Mouse (Mus musculus): ENCODE measurements around the gene Itgb4. TPM values are rescaled to one million over a fixed set of nuclear protein-coding genes. Genes with fewer than 3 reads are reported as not detected.
A peak's percentile ranks its signal among the peaks of the same experiment; 100 is the strongest.

Itgb4 gene
- polyA plus RNA-seq, 1 experiment from 2014 or later: 4.2 TPM

- peak overlapping the region; percentile 40 for H3K4me3 ChIP-seq
- peak overlapping the region; percentile 42 for H3K9ac ChIP-seq
- peaks cover 7% of the 10 kb centered on the region; the same call in 1 of the 2 replicates for H3K4me1 ChIP-seq
- WGBS: 3% methylated on average over 18 of the region's 18 CpGs
- no peaks in the 10 kb centered on the region for H3K36me3 ChIP-seq
- H3K27me3 ChIP-seq: peaks cover 52% of the 10 kb centered on the region
- no peak for ATAC-seq (ENCODE audit: insufficient number of reproducible peaks, insufficient read depth, low FRiP score, low TSS enrichment)
- H3K4me2 ChIP-seq (replicated peaks): peak overlapping the region; percentile 63
- no peaks in the 10 kb centered on the region for H3K9me3 ChIP-seq
- no peak overlapping the region for H3K27ac ChIP-seq
These were observed 543 bp downstream of the Itgb4 start for GRCm38 (mm10) chr11:115975083-115975420.

- H3K9me3 ChIP-seq: no peaks in the 10 kb centered on the region
- H3K27me3 ChIP-seq: peaks cover 52% of the 10 kb centered on the region
- H3K9ac ChIP-seq: 0 out of 2 replicates have a peak overlapping the region, but pooled peaks have one; percentile 42
- H3K4me1 ChIP-seq: peaks cover 6% of the 10 kb centered on the region; the same call in 1 of the 2 replicates
- H3K27ac ChIP-seq: no peak overlapping the region
- H3K4me2 ChIP-seq (replicated peaks): peak overlapping the region; percentile 63; the same call in 1 of the 2 replicates
- WGBS: 31% methylated on average over 12 of the region's 12 CpGs
- H3K36me3 ChIP-seq: no peaks in the 10 kb centered on the region
- no peak for ATAC-seq (ENCODE audit: insufficient number of reproducible peaks, insufficient read depth, low FRiP score, low TSS enrichment)
- H3K4me3 ChIP-seq: peak overlapping the region; percentile 40
These were observed 1.0 kb downstream of the Itgb4 start for GRCm38 (mm10) chr11:115975544-115975943.

GRCm38 (mm10) chr11:115982472-115982871, 8.0 kb downstream of the Itgb4 start:
- Histone ChIP-seq H3K27me3 (peaks cover 10% of the 10 kb centered on the region; the same call in 1 of the 2 replicates), H3K4me2 (replicated peaks) (no peak overlapping the region), H3K27ac (no peak overlapping the region), H3K36me3 (no peaks in the 10 kb centered on the region), H3K9ac (no peak overlapping the region), H3K4me3 (no peak overlapping the region), H3K9me3 (no peaks in the 10 kb centered on the region), H3K4me1 (no peaks in the 10 kb centered on the region)
- ATAC-seq (ENCODE audit: insufficient number of reproducible peaks, insufficient read depth, low FRiP score, low TSS enrichment): no peak
- WGBS: 88% methylated on average over 15 of the region's 15 CpGs

GRCm38 (mm10) chr11:115983291-115983690, 8.8 kb downstream of the Itgb4 start:
- 87% methylated on average over 8 of the region's 8 CpGs for WGBS
- Histone ChIP-seq H3K4me1 (no peaks in the 10 kb centered on the region), H3K36me3 (no peaks in the 10 kb centered on the region), H3K9me3 (no peaks in the 10 kb centered on the region), H3K4me2 (replicated peaks) (no peak overlapping the region), H3K9ac (no peak overlapping the region), H3K27ac (no peak overlapping the region), H3K27me3 (0 out of 2 replicates have a peak, but pooled peaks cover 6% of the 10 kb centered on the region), H3K4me3 (no peak overlapping the region)
- no peak for ATAC-seq (ENCODE audit: insufficient number of reproducible peaks, insufficient read depth, low FRiP score, low TSS enrichment)

- no peak for ATAC-seq (ENCODE audit: insufficient number of reproducible peaks, insufficient read depth, low FRiP score, low TSS enrichment)
- Histone ChIP-seq H3K4me2 (replicated peaks) (peak overlapping the region; percentile 21), H3K9me3 (no peaks in the 10 kb centered on the region), H3K27me3 (0 out of 2 replicates have a peak, but pooled peaks cover 5% of the 10 kb centered on the region), H3K9ac (no peak overlapping the region), H3K4me3 (peak overlapping the region; percentile 7; the same call in 1 of the 2 replicates), H3K36me3 (no peaks in the 10 kb centered on the region), H3K27ac (no peak overlapping the region), H3K4me1 (no peaks in the 10 kb centered on the region)
- 32% methylated on average over 15 of the region's 15 CpGs for WGBS
These were observed 15.2 kb downstream of the Itgb4 start for GRCm38 (mm10) chr11:115989686-115990085.

- 0 out of 2 replicates have a peak, but pooled peaks cover 5% of the 10 kb centered on the region for H3K27me3 ChIP-seq
- ATAC-seq (ENCODE audit: insufficient number of reproducible peaks, insufficient read depth, low FRiP score, low TSS enrichment): no peak
- no peak overlapping the region for H3K4me3 ChIP-seq
- H3K9me3 ChIP-seq: no peaks in the 10 kb centered on the region
- H3K4me2 ChIP-seq (replicated peaks): no peak overlapping the region
- H3K4me1 ChIP-seq: no peaks in the 10 kb centered on the region
- H3K9ac ChIP-seq: no peak overlapping the region
- H3K36me3 ChIP-seq: no peaks in the 10 kb centered on the region
- WGBS: 44% methylated on average over 4 of the region's 4 CpGs
- H3K27ac ChIP-seq: no peak overlapping the region
These were observed 17.6 kb downstream of the Itgb4 start for GRCm38 (mm10) chr11:115992098-115992497.

GRCm38 (mm10) chr11:115995256-115995655, 20.7 kb downstream of the Itgb4 start:
- Histone ChIP-seq H3K9ac (no peak overlapping the region), H3K4me3 (no peak overlapping the region), H3K9me3 (no peaks in the 10 kb centered on the region), H3K36me3 (no peaks in the 10 kb centered on the region), H3K4me2 (replicated peaks) (no peak overlapping the region), H3K27me3 (0 out of 2 replicates have a peak, but pooled peaks cover 2% of the 10 kb centered on the region), H3K4me1 (peaks cover under 1% of the 10 kb centered on the region; the same call in 1 of the 2 replicates), H3K27ac (no peak overlapping the region)
- ATAC-seq (ENCODE audit: insufficient number of reproducible peaks, insufficient read depth, low FRiP score, low TSS enrichment): no peak
- 93% methylated on average over 3 of the region's 3 CpGs for WGBS

- Histone ChIP-seq H3K9me3 (no peaks in the 10 kb centered on the region), H3K27me3 (peaks cover 2% of the 10 kb centered on the region; the same call in 1 of the 2 replicates), H3K9ac (no peak overlapping the region), H3K4me3 (no peak overlapping the region), H3K27ac (no peak overlapping the region), H3K36me3 (no peaks in the 10 kb centered on the region), H3K4me2 (replicated peaks) (no peak overlapping the region), H3K4me1 (peaks cover 5% of the 10 kb centered on the region; the same call in 1 of the 2 replicates)
- no peak for ATAC-seq (ENCODE audit: insufficient number of reproducible peaks, insufficient read depth, low FRiP score, low TSS enrichment)
- 67% methylated on average over 4 of the region's 4 CpGs for WGBS
These were observed 22.5 kb downstream of the Itgb4 start for GRCm38 (mm10) chr11:115997047-115997446.

- Histone ChIP-seq H3K27ac (no peak overlapping the region), H3K9me3 (no peaks in the 10 kb centered on the region), H3K4me3 (no peak overlapping the region), H3K36me3 (no peaks in the 10 kb centered on the region), H3K27me3 (peaks cover 2% of the 10 kb centered on the region; the same call in 1 of the 2 replicates), H3K4me2 (replicated peaks) (no peak overlapping the region), H3K4me1 (peaks cover 5% of the 10 kb centered on the region; the same call in 1 of the 2 replicates), H3K9ac (no peak overlapping the region)
- ATAC-seq (ENCODE audit: insufficient number of reproducible peaks, insufficient read depth, low FRiP score, low TSS enrichment): no peak
- 70% methylated on average over 5 of the region's 5 CpGs for WGBS
These were observed 23.2 kb downstream of the Itgb4 start for GRCm38 (mm10) chr11:115997662-115998061.

- 83% methylated on average over 7 of the region's 7 CpGs for WGBS
- no peak for ATAC-seq (ENCODE audit: insufficient number of reproducible peaks, insufficient read depth, low FRiP score, low TSS enrichment)
These were observed 24.5 kb downstream of the Itgb4 start for GRCm38 (mm10) chr11:115999027-115999426.

GRCm38 (mm10) chr11:115999538-116000143, 25.1 kb downstream of the Itgb4 start:
- H3K9me3 ChIP-seq: no peaks in the 10 kb centered on the region
- H3K36me3 ChIP-seq: no peaks in the 10 kb centered on the region
- 18% methylated on average over 14 of the region's 14 CpGs for WGBS
- H3K4me1 ChIP-seq: peaks cover 7% of the 10 kb centered on the region; the same call in 1 of the 2 replicates
- H3K4me2 ChIP-seq (replicated peaks): no peak overlapping the region
- peaks cover 2% of the 10 kb centered on the region; the same call in 1 of the 2 replicates for H3K27me3 ChIP-seq
- ATAC-seq (ENCODE audit: insufficient number of reproducible peaks, insufficient read depth, low FRiP score, low TSS enrichment): no peak
- H3K4me3 ChIP-seq: no peak overlapping the region
- no peak overlapping the region for H3K9ac ChIP-seq
- no peak overlapping the region for H3K27ac ChIP-seq

More at GRCm38 (mm10) chr11:115999027-115999426, 24.5 kb downstream of the Itgb4 start:
- Histone ChIP-seq H3K27ac (no peak overlapping the region), H3K4me1 (peaks cover 5% of the 10 kb centered on the region; the same call in 1 of the 2 replicates), H3K36me3 (no peaks in the 10 kb centered on the region), H3K9me3 (no peaks in the 10 kb centered on the region), H3K4me3 (no peak overlapping the region), H3K9ac (no peak overlapping the region), H3K27me3 (peaks cover 2% of the 10 kb centered on the region; the same call in 1 of the 2 replicates), H3K4me2 (replicated peaks) (no peak overlapping the region)

- peaks cover 2% of the 10 kb centered on the region; the same call in 1 of the 2 replicates for H3K27me3 ChIP-seq
- H3K4me2 ChIP-seq (replicated peaks): no peak overlapping the region
- H3K4me3 ChIP-seq: no peak overlapping the region
- H3K36me3 ChIP-seq: no peaks in the 10 kb centered on the region
- ATAC-seq (ENCODE audit: insufficient number of reproducible peaks, insufficient read depth, low FRiP score, low TSS enrichment): no peak
- H3K4me1 ChIP-seq: peaks cover 15% of the 10 kb centered on the region
- 25% methylated on average over 10 of the region's 10 CpGs for WGBS
- H3K27ac ChIP-seq: no peak overlapping the region
- H3K9me3 ChIP-seq: no peaks in the 10 kb centered on the region
- no peak overlapping the region for H3K9ac ChIP-seq
These were observed 26.1 kb downstream of the Itgb4 start for GRCm38 (mm10) chr11:116000607-116001006.
